Mouse (Mus musculus): ENCODE results near the gene L3mbtl2.
"Not testable (repeated sequence)": the region's sequence is repeated elsewhere in the genome, so short reads cannot be mapped to it uniquely, and the experiment has no call there.

The L3mbtl2 gene

DNA sequence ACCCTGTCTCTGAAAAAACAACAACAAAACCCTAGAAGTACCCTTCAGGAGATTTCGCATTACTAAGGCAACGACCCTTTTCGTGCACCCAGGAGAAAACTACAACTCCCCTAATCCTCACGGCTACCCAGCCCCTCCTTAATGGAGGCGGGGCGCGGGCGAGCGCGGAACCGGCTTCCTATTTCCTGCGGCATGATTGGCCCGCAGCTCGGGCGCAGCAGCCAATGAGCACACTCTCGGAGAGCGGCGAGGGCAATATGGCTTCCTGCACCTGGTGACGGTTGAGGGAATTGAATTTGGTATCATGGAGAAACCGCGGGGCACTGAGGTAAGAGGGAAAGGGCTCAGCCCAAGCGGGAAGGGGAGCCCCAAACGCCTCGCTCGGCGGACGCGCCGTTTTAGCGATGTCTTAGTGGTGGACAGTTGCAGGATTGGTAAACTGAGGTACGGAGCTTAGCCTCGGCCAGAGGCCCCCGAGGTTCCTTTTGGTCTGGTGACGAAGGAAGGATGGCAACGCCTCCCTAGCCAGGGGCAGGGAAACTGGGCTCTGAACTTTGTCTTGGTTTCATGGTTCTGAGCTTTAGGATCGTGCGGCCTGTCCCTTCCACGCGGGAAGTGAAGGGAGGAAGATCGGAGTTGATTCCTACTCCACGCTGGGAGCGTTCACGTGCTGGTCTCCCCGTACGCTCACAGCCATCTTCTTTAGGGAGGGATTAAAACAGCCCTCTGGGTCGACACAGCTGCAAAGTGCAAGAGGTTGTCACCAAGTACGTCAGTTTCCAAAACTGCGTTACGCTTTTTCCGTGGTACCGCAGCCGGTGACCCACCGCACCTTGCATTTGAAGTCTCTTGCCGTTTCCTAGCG, at the start of gene L3mbtl2:
Gene L3mbtl2 (plus strand): TSS at position 193 of the 865 bp plus-strand sequence.
- peak; percentile 80 for DNase-seq (ENCODE audit: low read depth, low spot score)

DNA sequence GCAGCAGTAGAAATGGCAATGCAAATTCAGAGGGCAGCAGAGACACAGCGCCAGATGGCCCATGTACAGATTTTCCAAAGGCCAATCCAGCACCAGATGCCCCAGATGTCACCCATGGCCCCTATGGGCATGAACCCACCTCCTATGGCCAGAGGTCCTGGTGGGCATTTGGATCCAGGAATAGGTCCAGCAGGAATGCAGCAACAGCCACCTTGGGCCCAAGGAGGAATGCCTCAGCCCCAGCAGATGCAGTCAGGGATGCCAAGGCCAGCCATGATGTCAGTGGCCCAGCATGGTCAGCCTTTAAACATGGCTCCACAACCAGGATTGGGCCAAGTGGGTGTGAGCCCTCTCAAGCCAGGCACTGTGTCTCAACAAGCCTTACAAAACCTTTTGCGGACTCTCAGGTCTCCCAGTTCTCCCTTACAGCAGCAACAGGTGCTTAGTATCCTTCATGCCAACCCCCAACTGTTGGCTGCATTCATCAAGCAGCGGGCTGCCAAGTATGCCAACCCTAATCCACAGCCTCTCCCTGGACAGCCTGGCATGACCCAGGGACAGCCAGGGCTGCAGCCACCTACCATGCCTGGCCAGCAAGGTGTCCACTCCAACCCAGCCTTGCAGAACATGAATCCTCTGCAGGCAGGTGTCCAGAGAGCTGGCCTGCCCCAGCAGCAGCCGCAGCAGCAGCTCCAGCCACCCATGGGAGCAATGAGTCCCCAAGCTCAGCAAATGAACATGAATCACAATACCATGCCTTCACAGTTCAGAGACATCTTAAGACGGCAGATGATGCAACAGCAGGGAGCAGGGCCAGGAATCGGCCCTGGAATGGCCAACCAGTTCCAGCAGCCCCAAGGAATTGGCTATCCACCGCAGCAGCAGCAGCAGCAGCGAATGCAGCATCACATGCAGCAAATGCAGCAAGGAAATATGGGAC, 13.9 kb upstream of the L3mbtl2 start:
- peak; percentile 63 for DNase-seq (ENCODE audit: low read depth, low spot score)

DNA sequence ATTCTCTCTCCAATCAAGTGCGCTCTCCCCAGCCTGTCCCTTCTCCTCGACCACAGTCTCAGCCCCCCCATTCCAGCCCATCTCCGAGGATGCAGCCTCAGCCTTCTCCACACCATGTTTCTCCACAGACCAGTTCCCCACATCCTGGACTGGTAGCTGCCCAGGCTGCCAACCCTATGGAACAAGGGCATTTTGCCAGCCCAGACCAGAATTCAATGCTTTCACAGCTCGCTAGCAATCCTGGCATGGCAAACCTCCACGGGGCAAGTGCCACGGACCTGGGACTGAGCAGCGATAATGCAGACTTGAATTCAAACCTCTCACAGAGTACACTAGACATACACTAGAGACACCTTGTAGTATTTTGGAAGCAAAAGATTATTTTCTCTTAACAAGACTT, 13.1 kb upstream of the L3mbtl2 start:
- no peak for DNase-seq (ENCODE audit: low read depth, low spot score)

DNA sequence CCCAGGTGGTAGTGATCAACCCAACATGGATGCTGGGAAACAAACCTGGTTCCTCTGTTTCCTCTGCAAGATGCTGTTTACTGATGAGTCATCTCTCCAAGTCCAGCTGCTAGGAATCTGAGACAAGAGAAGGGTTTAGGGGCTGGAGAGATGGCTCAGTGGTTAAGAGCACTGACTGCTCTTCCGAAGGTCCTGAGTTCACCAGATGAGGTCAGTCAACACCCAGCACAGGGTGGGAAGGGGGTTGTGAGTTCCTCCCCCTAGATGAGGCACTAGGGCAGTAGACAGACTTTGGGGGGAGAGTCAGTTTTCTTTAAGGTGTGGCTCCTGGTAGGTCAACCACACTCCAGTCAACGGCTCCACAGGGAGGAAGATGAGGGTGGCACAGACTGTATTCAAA, 2.0 kb upstream of the L3mbtl2 start:
- DNase-seq (ENCODE audit: low read depth, low spot score): no peak

DNA sequence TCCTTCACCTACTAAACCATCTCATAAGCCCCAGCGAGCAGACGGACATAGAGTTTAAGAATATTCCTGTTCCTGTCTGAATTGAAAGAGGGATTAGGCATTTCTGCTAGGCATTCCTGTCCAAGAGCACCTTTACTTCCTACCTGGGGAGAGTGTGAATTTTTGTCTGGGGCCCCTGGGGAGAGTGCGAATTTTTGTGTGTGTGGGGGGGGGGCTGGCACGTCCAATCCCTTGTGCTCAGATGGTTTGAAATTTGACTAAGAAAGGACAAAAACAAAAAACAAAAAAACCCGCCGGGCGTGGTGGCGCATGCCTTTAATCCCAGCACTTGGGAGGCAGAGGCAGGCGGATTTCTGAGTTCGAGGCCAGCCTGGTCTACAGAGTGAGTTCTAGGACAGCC, 408 bp upstream of the L3mbtl2 start:
- no peak for DNase-seq (ENCODE audit: low read depth, low spot score)

DNA sequence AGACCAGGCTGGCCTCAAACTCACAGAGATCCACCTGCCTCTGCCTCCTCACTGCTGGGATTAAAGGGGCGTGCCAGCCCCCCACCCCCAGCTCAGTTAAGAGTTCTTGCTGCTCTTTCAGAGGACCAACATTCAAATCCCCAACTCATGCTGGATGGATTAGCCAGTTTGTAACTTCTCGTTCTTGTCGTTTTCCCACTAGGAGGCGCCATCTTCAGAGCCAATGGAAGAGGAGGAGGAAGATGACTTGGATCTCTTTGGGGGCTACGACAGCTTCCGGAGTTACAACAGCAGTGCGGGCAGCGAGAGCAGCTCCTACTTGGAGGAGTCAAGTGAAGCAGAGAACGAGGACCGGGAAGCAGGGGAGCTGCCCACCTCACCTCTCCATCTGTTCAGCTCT, 3.3 kb downstream of the L3mbtl2 start:
- no peak for DNase-seq (ENCODE audit: low read depth, low spot score)

DNA sequence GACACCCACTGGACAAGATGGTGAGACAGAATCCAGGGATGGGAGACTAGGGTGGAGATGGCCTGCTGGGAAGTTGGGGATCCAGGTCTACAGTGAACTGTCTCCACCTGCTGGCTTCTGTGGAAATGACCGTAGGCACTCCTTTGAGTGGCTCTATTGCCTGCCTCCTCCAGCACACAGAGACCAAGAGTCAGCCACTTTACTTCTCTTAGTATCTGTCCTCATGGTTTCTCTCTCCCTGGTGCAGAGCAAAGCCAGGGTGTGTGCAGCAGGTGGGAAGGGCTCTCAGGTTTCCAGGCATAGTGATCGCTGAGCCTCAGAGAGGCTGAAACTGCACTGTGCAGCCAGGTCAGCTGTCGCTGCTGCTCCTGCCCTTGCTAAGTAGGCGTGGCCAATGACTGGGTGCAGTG, 6.5 kb downstream of the L3mbtl2 start:
- DNase-seq (ENCODE audit: low read depth, low spot score): no peak

DNA sequence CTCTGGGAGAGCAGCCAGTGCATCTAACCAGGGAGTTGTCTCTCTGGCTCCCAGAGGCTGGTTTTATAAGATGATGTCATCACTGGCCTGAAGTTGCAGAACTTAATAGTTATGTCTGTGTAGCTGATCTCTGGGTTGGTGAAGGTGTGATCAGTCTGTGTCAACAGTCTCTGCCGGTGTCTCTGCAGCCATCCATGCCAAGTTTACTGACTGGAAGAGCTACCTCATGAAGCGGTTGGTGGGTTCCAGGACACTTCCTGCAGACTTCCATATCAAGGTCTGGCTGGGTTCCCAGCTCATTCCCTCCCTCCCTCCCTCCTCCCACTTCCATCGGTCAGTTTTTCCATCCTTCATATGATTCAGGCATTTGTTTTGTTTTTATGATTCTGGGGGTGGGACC, 12.9 kb downstream of the L3mbtl2 start:
- no peak for DNase-seq (ENCODE audit: low read depth, low spot score)

DNA sequence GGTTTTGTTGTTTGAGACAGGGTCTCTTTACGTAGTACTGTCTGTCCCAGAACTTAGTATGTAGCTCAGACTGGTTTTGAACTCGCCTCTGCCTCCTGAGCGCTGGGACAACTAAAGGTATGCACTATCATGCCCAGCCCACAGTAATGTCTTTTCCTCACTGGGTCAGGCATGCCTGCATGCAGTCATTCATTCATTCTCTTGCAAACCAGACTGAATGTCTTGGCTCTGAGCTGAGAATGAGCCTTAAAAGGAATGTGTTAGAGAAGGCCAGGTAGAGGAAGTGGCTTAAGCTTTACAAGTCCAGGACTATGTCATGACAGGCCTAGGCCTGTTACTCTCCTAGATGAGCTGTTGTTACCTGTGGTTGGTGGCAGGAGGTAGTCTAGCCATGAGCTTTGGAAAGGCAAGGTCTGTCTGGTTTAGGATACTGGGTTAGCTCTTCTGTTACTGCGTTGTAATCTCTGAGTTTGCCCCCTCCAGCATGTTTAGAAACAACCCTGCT, 16.7 kb downstream of the L3mbtl2 start:
- no peak for DNase-seq (ENCODE audit: low read depth, low spot score)

DNA sequence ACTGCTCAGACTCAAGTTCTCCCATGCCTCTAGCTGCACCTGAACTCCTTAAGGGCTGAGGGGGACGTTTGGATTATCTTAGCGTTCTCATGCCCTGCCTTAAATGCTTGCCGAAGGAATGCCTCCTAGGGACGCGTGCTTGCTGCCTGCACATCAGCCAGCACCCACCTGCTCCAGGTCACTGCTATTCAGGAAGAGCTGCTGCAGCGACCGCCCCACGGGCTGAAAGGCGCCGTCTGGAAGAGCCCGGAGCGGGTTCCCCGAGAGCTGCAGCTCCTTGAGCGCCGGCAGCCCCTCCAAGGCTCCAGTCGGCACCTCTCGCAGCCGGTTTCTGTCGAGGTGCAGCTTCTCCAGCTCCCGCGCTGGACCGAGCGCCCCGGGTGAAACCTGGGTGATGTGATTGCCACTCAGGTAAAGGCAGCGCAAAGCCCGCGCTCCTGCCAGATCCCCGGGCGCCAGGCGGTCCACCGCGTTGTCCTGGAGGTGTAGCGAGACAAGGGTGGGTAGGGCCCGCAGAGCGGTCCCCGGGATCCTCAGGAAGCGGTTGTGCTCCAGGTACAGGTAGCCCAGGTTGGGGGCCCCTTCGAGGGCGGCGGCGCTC, 29.8 kb downstream of the L3mbtl2 start:
- DNase-seq (ENCODE audit: low read depth, low spot score): no peak

DNA sequence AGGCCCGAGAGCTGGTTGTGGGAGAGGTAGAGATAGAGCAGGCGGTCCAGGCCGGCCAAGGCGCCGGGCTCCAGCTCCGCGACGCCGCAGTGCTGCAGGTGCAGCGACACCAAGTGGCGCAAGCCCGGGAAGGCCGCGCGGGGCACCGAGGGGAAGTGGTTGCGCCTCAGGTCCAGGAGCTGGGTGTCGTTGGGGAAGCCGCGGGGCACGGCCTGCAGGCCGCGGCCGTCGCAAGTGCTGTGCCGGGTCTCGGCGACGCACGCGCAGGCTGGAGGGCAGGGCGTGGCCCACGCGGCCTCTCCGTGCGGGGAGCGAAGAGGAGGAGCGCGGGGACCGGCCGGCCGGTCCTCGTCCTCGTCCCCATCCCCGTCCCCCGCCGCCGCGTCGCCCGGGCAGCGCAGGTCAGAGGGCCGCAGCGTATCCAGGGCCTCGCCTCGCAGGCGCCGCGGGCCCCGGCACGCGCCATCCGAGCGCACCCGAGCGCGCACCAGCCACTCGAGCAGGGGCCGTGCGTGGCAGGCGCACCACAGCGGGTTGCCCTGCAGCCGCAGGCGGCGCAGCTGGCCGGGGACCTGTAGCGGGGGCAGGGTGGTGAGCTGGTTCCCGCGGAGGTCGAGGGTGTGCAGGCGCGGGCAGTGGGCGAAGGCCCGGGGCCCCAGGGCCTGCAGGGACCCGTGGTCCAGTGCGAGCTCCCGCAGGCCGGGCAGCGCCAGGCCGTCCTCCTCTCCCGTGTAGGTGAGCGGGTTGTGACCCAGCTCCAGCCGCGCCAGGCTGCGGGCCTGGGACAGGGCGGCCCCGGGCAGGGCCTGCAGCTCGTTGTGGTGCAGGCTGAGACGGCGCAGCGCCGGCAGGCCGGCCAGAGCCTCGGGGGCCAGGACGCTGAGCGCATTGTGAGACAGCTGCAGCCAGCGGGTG, 30.5 kb downstream of the L3mbtl2 start:
- DNase-seq (ENCODE audit: low read depth, low spot score): peak; percentile 66

DNA sequence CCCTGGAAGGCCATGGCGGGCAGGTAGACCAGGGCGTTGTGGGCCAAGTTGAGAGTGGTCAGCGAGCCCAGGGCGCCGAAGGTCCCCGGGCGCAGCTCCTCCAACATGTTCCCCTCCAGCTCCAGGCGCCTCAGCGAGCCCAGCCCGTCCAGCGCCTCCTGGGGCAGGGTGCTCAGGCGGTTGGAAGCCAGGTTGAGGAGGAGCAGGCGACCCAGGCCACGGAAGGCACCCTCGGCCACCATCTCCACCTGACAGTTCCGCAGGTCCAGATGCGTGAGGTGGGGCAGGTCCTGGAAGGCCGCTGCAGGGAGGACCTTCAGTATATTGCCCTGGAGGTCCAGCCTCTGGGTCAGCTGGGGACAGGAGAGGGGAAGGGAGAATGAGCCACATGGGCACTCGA, 31.2 kb downstream of the L3mbtl2 start:
- DNase-seq (ENCODE audit: low read depth, low spot score): no peak

DNA sequence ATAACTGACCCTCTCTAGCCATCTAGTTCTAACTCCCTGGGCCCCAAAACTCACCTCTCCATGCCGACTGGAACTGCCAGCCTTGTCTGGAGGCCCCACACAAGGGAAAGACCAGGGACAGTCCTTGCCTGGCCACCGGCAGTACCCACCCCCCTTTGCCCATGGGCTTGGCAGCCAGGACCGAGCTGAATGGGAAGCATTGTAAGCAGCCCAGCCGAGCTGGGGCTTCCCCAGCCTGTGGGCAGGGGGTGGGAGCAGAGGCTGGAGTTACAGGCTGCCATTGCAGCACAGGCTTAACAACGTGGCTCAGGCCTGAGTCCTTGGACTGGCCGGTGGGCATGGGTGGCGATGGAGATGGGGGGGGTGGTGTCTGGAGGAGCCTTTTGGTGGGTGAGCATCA, 33.5 kb downstream of the L3mbtl2 start, which contains the start of gene Chadl:
Gene Chadl (minus strand): TSS at position 113 of the 400 bp plus-strand sequence.
- no peak for DNase-seq (ENCODE audit: low read depth, low spot score)

DNA sequence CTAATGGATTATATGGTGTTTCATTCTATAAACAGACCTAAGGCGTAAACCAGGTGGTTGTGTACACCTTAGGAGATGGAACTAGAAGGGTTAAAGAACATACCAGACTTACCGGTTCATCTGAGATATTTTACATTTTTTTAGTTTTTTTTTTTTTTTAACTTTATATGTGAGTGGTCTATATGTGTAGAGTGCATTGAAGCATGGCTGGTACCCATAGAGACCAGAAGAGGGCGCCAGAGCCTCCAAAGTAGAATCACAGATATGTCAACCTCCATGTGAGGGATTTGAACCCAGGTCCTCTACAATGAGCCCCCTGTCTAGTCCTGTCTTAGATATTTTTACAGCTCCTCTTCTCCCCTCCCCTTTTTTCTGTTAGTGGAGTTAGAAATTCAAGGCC, 34.2 kb downstream of the L3mbtl2 start:
- DNase-seq (ENCODE audit: low read depth, low spot score): no peak

DNA sequence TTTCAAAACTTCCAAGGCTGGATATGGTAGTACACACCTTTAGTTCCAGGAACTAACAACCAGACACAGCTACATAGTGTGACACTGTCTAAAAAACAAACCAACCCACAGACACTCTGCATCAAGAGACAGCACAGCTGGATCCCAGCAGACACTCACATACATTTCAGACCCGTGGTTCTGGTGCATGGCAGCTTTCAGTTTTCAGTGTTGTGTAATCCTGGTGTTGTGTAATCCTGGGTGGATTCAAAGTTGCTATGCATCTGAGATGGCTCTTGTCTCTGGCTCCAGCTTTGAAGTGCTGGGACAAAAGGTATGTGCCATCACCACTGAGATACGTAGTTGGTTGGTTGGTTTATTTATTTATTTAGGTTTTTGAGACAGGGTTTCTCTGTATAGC, 34.8 kb downstream of the L3mbtl2 start:
- no peak for DNase-seq (ENCODE audit: low read depth, low spot score)

DNA sequence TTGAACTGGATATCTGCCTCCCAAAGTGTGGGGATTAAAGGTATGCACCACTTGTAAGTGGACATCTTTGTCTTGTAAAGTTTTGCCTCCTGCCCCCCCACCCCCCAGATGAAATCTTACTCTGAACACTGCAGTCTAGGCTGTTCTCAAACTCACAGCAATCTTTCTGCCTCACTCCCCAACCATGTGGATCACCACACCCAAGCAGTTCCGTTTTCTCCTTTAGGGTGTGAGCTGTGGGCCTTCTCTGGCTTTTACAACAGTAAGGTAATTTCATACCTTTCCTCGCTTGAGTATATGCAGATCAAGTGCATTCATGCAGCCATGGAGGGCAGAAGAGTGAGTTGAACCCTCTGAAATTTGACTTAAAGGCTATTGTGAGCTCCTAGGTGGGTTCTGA, 36.5 kb downstream of the L3mbtl2 start:
- DNase-seq (ENCODE audit: low read depth, low spot score): no peak

DNA sequence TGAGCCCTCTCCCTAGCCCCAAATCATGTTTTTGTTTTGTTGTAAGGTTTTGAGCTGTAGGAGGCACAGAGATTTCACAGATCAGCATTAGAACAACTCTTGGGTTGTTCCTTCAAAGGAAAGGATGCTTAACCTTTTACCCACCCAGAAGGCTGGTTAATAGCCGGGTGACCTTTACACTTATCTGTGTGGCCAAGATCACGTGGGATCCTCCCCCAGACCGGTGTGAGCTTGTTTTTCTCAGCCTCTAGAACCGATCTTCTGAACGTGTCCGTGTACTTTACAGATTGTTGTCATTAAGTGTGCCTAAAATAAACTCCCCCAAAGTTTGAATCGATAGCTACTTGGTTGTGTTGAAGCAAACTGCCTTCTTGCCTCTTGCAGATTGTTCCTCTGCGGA, 36.9 kb downstream of the L3mbtl2 start:
- DNase-seq (ENCODE audit: low read depth, low spot score): no peak

DNA sequence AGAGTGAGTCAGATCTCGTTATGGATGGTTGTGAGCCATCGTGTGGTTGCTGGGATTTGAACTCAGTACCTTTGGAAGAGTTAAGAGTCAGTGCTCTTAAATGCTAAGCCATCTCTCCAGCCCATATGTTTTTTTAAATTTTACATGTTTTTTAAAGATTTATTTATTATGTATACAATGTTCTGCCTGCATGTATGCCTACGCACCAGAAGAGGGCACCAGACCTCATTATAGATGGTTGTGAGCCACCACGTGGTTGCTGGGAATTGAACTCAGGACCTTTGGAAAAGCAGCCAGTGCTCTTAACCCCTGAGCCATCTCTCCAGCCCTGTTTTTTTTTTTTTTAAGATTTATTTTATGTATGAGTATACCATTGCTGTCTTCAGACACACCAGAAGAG, 37.7 kb downstream of the L3mbtl2 start:
- not testable (repeated sequence) for DNase-seq (ENCODE audit: low read depth, low spot score)

DNA sequence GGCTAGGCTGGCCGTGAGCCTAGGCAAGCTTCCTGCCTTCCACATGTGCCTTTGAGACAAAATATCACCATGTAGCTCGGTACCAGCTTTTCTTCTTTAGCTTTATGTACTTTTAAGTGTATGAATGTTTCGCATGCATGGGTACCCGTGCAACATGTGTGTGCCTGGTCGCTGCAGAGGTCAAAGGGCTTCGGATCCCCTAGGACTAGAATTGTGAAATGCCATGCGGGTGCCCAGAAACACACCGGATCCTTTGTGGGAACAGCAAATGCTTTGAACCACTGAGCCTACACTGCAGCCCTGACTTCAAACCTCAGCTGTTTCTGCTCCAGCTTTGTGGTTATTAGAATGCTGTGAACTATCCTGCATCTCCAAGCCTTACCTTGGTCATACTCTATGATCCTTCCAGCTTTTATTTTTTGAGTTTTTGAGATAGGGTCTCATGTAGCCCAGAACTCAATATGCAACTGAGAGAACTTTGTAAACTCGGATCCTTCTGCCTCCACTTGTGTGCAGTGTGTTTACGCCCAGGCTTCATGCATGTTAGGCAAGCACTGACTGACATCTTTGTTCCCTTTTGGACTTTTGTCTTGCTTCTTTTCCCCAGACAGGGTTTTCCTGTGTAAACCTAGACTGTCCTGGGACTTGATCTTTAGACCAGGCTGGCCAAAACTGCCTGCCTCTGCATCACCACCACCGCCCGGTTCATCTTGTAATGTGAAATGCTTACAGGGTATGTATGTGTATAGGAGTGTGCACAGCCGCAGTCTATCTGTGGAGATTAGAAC, 38.8 kb downstream of the L3mbtl2 start:
- no peak for DNase-seq (ENCODE audit: low read depth, low spot score)

DNA sequence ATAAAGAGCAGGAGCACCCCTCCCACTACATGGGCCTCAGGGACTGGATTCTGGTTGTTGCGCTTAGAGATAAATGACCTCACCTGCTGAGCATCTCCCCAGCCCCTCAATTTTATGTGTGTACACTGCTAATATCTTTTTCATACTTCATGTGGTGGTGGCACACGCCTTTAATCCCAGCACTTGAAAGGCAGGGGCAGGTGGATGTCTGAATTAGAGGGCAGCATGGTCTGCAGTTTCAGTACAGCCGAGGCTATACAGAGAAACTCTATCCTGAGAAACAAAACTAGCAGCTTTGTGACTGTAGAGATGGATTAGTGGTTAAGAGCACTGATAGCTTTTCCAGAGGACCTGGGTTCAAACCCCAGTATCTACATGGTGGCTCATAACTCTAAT, 39.4 kb downstream of the L3mbtl2 start:
- no peak for DNase-seq (ENCODE audit: low read depth, low spot score)

Measured in skeletal muscle tissue, adult 2 months (tissue).